Mouse (Mus musculus) naive thymus-derived CD4-positive, alpha-beta T cell, adult 2 months (primary cell): ENCODE measurements around the gene Slfn3.
"Not testable (repeated sequence)": the region's sequence is repeated elsewhere in the genome, so short reads cannot be mapped to it uniquely, and the experiment has no call there.

Experiments
- DNase-seq: peaks from one replicate; pipeline ENCODE4 v3.0.0-alpha.2; 2011; ENCODE audit warnings: low read depth

Gene Slfn3

GRCm38 (mm10) chr11:83191134-83191893, at the start of gene Slfn3:
TSS of gene Slfn3 (plus strand) at chr11:83191330.
- DNase-seq: peak; percentile 80

- DNase-seq: not testable (repeated sequence)
Measured at GRCm38 (mm10) chr11:83148939-83149338, 42.2 kb upstream of the Slfn3 start.

- DNase-seq: no peak
Measured at GRCm38 (mm10) chr11:83174948-83175539, 16.1 kb upstream of the Slfn3 start, which contains the start of gene Slfn4. TSS of gene Slfn4 (plus strand) at chr11:83175186.

GRCm38 (mm10) chr11:83192001-83192400, 871 bp downstream of the Slfn3 start:
- peak; percentile 81 for DNase-seq

- DNase-seq: no peak
Measured at GRCm38 (mm10) chr11:83205002-83205401, 13.9 kb downstream of the Slfn3 start.

GRCm38 (mm10) chr11:83216119-83216518, 25.0 kb downstream of the Slfn3 start:
- no peak for DNase-seq

GRCm38 (mm10) chr11:83221328-83221877, 30.3 kb downstream of the Slfn3 start:
- no peak for DNase-seq

GRCm38 (mm10) chr11:83223367-83223766, 32.2 kb downstream of the Slfn3 start:
- peak; percentile 73 for DNase-seq

GRCm38 (mm10) chr11:83223793-83224192, 32.7 kb downstream of the Slfn3 start:
- peak; percentile 68 for DNase-seq

GRCm38 (mm10) chr11:83224217-83224616, 33.1 kb downstream of the Slfn3 start:
- peak; percentile 92 for DNase-seq

GRCm38 (mm10) chr11:83224750-83225149, 33.6 kb downstream of the Slfn3 start:
- peak; percentile 23 for DNase-seq

- DNase-seq: no peak
Measured at GRCm38 (mm10) chr11:83225371-83225960, 34.3 kb downstream of the Slfn3 start.

- no peak for DNase-seq
Measured at GRCm38 (mm10) chr11:83227926-83228723, 37.0 kb downstream of the Slfn3 start.

GRCm38 (mm10) chr11:83230966-83231365, 39.8 kb downstream of the Slfn3 start:
- DNase-seq: peak; percentile 71

GRCm38 (mm10) chr11:83233621-83234020, 42.5 kb downstream of the Slfn3 start:
- not testable (repeated sequence) for DNase-seq

- not testable (repeated sequence) for DNase-seq
Measured at GRCm38 (mm10) chr11:83237390-83237789, 46.3 kb downstream of the Slfn3 start.

GRCm38 (mm10) chr11:83238389-83238788, 47.3 kb downstream of the Slfn3 start:
- DNase-seq: no peak

- no peak for DNase-seq
Measured at GRCm38 (mm10) chr11:83239811-83240210, 48.7 kb downstream of the Slfn3 start.

- not testable (repeated sequence) for DNase-seq
Measured at GRCm38 (mm10) chr11:83257211-83257610, 66.1 kb downstream of the Slfn3 start.

GRCm38 (mm10) chr11:83262673-83263072, 71.5 kb downstream of the Slfn3 start:
- no peak for DNase-seq

GRCm38 (mm10) chr11:83263146-83263545, 72.0 kb downstream of the Slfn3 start:
- DNase-seq: peak; percentile 64
